Mouse (Mus musculus) spleen, adult 12 weeks (tissue): ENCODE data around the gene Bptf.
"Not testable (repeated sequence)": the region's sequence is repeated elsewhere in the genome, so short reads cannot be mapped to it uniquely, and the experiment has no call there.

ENCODE experiments used
- DNase-seq: peaks from one replicate; pipeline ENCODE4 v3.0.0; 2022; ENCODE audit warnings: low spot score

Gene Bptf

DNA sequence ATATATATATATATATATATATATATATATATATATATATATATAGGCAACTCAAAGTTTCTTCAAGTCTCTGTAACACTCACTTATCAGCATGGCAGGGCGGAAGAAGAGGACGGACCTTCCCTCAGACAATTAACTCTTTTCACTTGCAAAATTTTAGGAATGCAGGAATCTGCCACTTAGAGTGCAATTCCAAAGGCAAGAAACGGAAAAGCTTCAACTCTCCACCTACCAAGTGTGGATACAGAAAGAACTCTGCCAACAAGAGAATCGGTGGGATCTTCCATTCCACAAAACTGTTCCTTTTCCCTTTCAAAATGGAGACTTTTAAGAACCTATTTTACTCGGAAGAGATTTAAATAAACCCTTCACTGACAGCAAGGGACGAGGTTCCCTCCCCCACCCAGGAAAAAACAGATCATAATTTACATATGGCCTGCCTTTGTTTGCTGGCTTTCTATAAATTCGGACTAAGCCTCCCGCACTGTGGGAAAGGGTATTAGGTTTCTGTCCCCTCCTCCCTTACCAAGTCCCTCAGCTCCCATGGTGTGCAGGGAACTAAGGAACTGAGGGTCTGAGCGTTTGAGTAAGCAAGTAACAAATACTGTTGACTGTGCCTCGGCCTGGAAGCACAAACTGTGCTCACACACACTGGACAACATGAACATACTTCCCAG is 17.9 kb downstream of the Bptf start:
- no peak for DNase-seq

DNA sequence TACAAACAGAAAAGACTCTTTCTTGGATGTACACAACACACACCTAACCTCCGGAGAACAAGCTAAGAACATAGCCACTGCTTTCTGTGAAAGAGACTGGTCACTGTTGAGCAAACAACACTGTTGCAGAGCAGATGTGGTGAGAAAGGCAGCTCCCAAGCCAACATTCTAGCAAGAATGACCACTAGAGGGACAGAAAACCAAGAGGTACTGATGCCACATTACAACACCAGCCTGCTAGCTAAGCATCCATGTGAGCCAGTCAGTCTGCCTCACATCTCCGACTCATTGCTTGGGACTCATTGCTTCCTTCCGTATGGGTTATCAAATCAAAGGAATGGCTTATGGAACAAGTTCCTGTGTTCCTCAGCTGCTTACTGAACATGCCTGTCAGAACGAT is 18.8 kb downstream of the Bptf start:
- no peak for DNase-seq

DNA sequence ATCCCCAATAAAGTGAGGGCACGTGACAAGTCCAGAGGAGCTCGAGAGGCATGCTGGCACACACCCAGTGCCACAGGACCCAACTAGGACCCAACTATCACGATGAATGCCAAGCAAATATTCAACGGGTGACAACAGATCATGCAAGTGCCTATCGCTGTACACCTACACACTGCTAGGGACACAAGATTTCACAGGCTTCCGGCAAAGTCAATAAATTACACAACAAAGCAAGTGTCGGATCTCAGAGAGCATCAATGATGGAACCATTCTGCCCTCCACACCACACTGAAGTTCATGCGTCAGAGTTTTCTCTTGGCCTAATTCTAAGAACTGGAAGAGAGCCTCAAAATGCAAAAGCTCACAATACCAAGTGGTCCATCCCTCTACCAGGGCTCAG is 22.3 kb downstream of the Bptf start:
- no peak for DNase-seq

DNA sequence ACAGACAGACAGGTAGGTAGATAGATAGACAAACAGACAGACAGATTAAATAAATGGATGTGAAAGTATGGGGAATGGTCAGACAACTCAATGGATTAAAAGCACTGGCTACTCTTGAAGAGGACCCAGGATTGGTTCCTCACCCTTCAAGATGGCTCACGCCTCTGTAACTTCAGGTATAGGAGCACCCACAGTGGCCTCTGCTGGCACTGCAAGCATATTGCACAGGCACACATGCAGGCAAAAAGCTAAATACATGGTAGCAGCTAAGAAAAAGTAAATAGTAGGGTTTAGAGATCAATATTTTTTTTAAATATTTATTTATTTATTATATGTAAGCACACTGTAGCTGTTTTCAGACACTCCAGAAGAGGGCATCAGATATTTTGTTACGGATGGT is 23.0 kb downstream of the Bptf start:
- no peak for DNase-seq

DNA sequence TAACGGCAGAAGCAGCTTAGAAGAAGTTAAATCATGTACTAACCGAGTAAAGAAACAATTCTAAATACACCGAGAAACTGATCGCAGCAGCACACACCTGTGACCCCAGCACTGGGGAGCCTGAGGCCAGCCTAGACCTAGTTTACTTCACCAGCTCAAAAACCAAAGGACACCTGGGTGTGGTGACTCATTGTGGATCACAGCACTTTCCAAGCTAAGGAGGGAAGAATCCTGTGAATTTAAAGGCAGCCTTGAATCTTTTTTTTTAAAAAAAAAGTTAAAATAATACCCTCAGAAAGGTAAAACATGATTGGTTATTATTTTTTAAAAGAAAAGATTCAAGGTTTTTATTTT is 24.2 kb downstream of the Bptf start:
- DNase-seq = no peak

DNA sequence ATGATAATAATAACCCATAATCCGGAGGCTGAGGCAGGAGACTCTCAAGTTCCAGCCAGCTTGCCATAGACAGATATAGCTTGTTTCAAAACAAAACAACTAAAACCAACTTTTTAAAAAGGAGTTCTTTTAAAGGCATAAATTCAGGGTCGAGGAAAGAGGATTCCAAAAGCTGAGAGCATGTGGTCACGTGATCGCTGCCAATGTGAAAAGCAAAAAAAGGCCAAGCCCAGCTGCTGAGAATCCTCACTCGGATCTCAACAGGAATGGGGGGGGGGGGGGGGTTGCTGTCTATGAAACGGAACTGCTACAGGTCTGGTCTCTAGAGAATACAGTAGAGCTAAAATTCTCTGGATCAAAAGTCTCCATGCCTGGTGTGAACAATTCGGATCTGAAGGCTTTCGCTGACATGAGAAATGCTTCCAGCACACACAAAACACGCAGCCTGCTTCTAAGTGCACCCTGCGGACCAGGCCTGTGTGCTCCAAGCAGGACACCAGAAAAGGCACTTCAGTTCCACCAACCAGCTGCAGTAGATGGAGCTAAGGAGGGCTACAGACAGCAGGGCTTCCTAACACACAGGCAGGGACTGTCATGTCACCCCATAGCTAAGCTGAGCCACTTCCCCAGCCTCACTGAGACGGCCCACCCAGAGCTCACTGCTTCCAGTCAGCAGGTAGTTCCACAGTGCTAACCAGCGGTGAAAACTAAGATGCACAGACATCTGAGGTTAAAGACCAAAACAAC is 24.8 kb downstream of the Bptf start:
- no peak for DNase-seq

DNA sequence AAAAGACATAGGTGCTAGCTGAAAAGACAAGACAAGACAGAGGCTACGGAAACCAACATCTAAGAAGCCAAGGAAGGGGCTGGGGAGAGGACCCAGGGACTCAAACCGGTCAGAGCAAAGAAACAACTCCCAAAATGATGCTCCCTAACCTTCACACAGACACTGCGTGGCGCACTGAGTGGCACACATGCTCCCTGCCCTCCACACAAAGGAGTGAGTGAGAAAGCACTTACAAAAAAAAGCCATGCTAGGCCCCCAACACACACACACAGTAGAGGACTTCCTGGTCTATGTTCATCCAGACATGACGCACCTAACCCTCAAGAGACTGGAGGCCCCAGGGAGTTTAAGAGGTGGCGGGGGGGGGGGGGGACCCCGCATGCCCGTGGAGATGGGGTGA is 25.5 kb downstream of the Bptf start:
- no peak for DNase-seq

DNA sequence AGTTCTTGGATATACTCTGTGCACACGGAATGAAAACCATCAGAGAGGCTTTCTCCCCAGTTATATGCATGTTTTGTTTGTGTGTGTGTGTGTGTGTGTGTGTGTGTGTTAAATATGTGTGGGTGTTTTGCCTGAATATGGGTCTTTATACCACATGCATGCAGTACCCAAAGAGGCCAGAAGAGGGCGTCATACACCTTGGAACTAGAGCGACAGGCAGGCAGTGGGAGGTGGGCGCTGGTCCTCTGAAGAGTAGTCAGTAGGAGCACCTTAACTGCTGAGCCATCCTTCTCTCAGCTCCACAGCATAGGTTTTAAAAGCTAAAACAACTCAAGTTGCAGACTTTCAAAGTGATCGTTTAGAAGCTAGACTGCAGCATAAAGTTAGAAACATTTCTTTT is 26.7 kb downstream of the Bptf start:
- peak; percentile 61 for DNase-seq

DNA sequence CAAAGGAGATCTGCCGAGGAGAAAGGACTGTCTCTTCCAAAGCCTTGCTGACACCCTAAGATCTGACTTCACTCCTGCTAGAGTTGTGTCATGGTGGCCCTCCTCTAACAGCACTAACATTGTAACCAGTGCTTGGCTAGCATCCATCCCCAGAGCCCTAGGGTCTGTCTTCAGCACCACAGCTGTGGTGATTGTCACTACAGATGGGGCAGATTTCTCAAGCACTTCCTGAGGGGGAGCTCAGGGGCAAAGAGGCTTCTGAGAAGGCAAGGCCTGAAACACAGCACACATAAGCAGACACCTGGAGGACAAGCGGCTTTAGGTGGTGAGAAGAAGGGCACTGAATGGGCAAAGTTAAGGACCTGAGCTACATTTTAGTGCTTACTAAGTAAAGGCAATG is 28.2 kb downstream of the Bptf start:
- DNase-seq = no peak

DNA sequence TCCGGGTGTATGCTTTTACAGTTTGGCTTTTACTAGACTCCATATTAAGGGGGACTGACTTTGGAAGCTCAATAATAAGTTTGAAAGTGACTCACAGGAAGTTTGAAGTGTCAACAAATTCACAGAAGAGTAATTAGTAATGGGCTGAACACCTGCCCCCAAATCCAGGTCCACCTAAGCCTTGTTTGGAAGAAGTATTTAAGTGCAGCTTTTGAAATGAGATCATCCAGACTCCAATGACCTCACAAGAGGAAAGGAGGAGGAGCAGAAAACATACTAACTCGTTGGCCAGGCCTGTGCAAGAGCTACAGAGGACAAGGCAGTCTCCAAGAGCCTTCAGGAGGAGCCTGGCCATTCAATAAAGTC is 28.7 kb downstream of the Bptf start:
- no peak for DNase-seq

DNA sequence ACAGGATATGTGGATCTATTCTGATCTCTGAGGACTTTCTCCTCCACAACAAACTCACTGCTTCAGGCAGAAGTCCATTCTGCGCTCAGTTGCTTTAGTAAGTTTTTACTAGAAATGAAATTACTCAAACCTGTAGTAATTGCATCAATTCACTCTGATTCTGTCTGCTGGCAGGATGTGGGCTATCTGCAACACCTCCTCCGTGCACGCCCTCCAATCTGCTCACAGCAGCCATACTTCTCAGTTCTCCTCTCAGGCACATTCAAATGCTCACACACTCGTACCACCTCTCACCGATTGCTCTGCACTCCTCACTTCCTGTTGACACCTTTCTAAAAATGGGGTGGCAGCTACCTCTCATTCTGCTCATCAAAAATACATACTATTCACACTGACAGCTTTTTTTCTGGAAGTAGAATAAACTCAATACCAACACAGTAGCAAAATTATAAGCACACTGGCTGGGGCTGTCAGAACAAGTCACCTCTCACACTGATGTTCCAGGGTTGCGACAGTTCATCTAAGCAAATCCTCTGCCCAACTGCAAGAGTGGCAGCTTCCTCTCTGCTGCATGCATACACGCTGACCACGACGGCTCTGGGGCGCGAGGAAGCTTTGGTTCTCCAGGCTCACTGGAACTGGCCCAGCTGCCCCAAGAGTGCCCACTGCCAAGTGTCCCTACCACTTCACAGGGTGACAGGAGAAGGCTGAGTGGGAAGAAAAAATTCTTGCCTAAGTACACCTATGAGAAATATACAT is 29.3 kb downstream of the Bptf start:
- peak; percentile 45 for DNase-seq

DNA sequence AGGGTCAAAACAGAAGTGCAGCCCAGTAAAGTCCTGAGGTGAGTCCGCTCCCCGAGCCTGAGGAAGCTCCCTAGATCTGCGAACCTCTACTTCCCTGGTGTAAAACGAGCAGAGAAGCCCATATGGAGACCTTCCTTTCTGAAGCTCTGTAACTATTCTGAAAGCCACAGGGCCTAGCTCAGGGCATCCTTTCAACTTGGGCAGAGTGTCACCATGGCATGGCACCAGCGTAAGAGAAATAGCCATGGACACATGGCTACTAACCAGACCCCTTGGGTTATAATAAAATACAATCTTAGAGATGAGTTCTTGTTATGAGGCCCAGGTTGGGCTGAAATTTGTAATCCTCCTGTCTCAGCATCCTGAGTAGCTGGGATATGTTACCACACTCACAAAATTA is 35.0 kb downstream of the Bptf start:
- no peak for DNase-seq

DNA sequence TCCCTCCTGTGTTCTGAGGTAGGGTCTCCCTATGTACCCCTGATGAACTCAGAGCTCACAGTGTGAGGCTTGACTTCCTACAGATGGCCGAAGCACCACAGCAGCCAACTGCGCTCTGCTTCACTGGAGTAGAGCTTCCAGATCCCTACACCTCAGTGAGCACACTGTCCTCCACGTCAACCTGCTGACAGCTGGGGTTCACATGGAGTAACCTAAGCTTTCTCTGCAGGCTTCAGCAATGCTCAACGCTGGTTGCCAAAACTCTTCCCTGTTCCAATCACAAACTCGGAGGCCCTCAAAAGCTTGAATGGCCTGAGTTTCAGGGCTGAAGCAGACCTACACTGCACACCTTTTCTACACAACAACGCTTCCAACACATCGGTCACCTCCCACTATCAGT is 38.1 kb downstream of the Bptf start:
- DNase-seq = no peak

DNA sequence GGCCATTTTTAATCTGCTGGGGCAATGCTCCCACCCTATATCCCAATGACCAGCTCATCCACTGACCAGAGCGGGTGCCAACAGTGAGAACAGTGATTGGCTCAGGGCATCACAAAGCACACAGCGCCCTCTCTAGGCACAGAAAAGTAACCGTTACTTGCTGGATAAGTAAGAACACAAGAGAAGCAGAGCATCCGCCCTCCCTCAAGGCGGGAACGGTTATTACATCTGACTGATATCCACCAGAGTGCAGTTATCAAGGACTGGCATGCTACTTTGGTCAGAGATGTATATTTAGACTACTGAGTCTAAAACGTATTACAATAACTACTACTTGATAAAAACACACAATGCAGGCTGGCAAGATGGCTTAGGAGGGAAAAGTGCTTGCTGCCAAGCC is 39.3 kb downstream of the Bptf start:
- DNase-seq = peak; percentile 14

DNA sequence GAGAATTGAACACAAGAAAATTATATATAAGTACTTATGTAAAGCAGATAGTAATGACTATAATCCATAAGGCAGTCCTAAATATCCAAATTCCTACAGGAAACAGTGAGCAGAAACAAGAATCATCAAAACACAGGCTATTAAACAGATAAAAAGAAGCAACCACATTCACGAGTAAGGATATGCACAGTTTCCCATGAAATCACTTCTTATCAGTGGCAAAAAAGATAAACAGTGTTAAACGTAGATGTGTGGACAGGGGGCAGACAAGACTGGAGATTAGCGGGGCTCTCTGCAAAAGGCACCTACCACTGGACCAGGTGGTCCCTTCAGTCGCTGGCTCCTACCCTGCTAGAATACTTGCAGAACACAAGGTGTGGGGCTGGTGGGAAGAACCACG is 46.1 kb downstream of the Bptf start:
- no peak for DNase-seq

DNA sequence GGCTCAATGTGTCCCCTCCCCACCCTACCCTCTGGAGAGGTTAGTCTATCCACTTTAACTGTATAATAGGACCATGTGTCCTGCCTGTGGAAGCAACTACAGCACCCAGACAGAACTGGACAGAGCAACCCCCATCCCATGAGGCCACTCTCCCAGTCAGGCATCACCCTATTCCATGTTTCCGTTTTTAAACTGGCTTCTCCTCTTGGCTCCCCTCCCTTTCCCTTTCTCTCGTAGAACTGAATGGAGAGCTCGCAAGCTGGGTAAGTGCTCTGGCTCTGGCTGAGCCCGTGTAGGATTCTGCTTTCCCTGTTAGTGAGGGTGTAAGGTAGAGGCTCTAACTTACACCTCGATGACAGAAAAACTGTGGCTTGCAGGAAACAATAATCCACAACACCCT is 48.4 kb downstream of the Bptf start:
- DNase-seq = no peak

DNA sequence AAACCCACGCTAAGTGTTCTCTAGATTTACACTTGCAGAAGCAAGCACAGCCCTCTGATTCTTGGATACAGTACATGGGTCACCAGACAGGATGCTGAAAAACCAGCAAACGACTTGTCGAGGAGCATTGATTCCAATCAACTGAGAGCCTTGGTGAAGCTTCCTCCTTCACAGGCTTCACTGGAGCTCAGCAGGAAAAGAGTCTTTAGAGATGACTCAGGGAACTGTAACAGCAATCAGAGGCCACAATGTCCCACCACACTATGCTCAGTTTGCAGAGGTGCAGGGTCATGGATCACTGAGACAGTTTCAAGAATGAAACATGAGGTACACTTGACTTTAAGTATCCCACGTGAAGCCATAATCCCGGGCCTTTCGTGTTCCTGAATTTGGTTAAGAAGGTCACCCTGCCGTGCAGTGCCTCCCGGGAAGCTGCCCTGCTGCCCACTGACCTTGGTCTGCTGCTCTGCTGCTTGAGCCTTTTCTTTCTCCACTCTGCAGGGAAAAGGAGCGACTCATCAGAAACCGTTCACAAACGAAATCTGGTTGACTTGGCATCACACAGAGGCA is 66.6 kb downstream of the Bptf start:
- no peak for DNase-seq

DNA sequence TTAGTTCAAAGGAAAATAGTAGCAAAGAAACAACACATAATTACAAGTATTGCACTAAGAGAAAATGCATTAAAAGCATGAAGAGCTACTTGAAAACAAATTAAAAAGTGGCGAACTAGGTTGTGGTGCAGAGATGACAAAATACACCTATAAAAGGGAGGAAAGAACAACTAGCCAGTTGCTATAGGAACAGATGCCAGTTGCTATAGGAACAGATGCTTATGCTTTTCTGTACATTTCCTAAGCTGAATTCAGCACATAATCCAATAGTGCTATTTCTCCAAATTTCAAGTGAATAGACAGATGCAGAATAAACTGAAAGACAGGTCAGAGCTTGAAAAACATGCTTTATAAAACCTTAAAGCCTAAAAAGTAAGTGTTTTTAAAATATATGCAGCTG is 67.3 kb downstream of the Bptf start:
- no peak for DNase-seq

DNA sequence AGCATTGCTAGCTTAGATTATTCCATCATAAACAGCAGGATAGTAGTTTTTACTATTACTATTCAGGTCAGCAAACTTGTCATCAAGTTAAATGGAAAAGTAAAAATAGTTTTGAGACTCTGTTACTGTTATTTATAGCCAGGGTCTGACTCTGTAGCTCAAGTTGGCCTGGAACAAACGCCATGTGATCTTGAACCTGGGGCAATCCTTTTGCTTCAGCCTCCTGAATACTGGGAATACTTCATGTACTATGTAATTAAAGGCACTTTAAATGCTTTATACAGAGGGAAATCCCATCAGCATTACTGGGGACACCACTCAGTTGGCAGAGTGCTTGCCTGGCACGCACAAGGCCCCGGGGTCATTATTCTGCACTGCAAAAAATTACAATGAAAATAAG is 68.9 kb downstream of the Bptf start:
- DNase-seq = no peak

DNA sequence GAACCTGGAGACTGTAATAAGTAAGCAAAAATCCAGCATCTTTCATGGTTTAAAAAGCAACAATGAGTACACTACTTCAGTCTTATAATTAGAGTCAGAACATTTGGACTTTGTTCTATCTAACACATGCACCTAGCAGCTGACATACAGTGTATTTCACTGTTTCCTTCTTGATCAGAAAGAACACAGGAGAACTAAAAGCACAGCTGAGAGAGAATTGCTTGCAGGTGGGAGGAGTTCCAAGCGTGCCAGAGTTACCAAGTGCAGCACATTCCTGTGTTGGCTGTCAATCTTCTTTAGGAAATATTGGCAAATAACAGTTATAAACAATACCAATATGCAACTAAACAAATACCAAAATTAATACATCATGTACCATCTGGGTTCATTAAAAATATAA is 71.0 kb downstream of the Bptf start:
- no peak for DNase-seq

DNA sequence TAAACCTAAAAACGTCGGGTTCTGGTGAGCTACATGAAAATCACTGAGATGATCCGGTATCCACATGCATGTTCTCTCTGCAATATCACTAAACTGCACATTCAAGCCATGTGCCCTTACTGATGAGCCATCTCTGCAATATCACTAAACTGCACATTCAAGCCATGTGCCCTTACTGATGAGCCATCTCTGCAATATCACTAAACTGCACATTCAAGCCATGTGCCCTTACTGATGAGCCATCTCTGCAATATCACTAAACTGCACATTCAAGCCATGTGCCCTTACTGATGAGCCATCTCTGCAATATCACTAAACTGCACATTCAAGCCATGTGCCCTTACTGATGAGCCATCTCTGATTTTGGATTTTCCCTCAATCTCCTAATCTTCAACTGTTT is 72.3 kb downstream of the Bptf start:
- DNase-seq = not testable (repeated sequence)

DNA sequence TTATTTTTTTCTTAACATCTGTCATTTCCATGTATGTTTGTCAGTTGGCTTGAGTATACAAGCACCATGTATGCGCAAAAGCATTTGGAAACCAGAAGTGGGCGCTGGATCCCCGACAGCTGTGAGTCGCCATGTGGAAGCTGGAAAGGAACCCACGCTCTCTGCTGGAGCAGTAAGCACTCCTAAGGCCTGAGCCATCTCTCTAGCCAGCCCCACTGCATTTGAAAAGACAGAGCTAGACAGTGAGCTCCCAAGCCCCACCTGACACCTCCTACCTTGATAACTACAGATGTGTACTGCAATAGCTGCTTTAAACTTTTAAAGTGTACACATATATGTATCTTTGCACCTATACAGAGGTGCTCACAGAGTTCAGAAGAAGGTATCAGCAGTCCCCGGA is 74.5 kb downstream of the Bptf start:
- DNase-seq = no peak

DNA sequence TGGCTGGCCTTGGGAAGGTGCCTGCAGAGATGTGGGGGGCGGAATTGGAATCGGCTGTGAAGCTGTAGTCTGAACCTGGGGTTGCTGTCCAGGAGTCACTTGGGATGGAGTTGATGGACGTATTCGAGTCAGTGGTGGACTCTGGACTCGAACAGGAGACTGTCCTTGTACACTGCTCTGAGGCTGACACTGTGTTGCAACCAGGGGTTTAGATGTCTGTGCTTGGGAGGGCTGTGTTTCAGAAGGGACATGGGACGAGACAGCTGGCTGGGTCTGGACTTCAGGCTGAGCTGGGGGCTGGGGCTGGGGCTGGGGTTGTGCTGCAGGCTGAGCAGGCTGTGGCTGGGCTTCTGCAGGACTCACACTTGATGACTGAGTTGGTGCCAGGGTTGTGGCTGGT is 77.1 kb downstream of the Bptf start:
- no peak for DNase-seq
